Mouse (Mus musculus) thymus, adult 2 months (tissue): Measurements from ENCODE around the gene Prkag2. TPM values are rescaled to one million over a fixed set of nuclear protein-coding genes. Genes with fewer than 3 reads are reported as not detected.
A peak's percentile ranks its signal among the peaks of the same experiment; 100 is the strongest.

ENCODE experiments used
- DNase-seq: peaks from one replicate; pipeline ENCODE4 v3.0.0; 2021
- H3K27ac ChIP-seq: fragments of 200-500 bp; 2 replicates; pipeline ENCODE4 v1.5.1; 2012; ENCODE audit warnings: low read length, control low read depth; ENCODE audit not compliant: control insufficient read depth, insufficient read depth
- H3K27me3 ChIP-seq: fragments of 200-500 bp; 2 replicates; pipeline ENCODE4 v1.6.1; 2012; ENCODE audit warnings: mild to moderate bottlenecking, low read length, moderate library complexity, mixed read lengths; ENCODE audit not compliant: control insufficient read depth, insufficient read depth
- H3K36me3 ChIP-seq: fragments of 200-500 bp; 2 replicates; pipeline ENCODE4 v1.6.1; 2012; ENCODE audit warnings: mild to moderate bottlenecking, low read length, moderate library complexity; ENCODE audit not compliant: control insufficient read depth, insufficient read depth
- H3K4me1 ChIP-seq: fragments of 200-500 bp; replicated peaks from 2 replicates; pipeline ENCODE4 v1.6.1; 2012; ENCODE audit warnings: low read length; ENCODE audit not compliant: control insufficient read depth, insufficient read depth
- H3K4me3 ChIP-seq: fragments of 200-500 bp; 2 replicates; pipeline ENCODE4 v1.5.1; 2012; ENCODE audit warnings: mild to moderate bottlenecking, low read length, control low read depth, moderate library complexity; ENCODE audit not compliant: control insufficient read depth, insufficient read depth
- CTCF ChIP-seq: fragments of 200-500 bp; IDR thresholded peaks from 2 replicates; pipeline ENCODE4 v1.5.1; 2012; ENCODE audit warnings: mild to moderate bottlenecking, control low read depth, low read length, moderate library complexity, borderline replicate concordance; ENCODE audit not compliant: control insufficient read depth, poor library complexity, insufficient read depth; ENCODE audit errors: extremely low read depth
- POLR2A ChIP-seq: fragments of 200-500 bp; IDR thresholded peaks from 2 replicates; pipeline ENCODE4 v1.6.1; 2012; ENCODE audit warnings: mild to moderate bottlenecking, low read length, control low read depth, moderate library complexity; ENCODE audit not compliant: control insufficient read depth, poor library complexity, insufficient read depth; ENCODE audit errors: extremely low read depth
- WGBS: fragments of 180-500 bp; shearing (Covaris S2); methylation state at CpG from one replicate; pipeline ENCODE4 v1.1.7; 2018; 5-methylcytosine and 5-hydroxymethylcytosine counted together
- polyA plus RNA-seq: library from polyadenylated mRNA; depleted of rRNA; stranded (reverse); fragments of >200 nt; gene quantifications from 2 replicates; pipeline ENCODE4 v1.2.3, GENCODE M21; 2012

The Prkag2 gene
- polyA plus RNA-seq, 1 experiment = 23.5 TPM

DNA sequence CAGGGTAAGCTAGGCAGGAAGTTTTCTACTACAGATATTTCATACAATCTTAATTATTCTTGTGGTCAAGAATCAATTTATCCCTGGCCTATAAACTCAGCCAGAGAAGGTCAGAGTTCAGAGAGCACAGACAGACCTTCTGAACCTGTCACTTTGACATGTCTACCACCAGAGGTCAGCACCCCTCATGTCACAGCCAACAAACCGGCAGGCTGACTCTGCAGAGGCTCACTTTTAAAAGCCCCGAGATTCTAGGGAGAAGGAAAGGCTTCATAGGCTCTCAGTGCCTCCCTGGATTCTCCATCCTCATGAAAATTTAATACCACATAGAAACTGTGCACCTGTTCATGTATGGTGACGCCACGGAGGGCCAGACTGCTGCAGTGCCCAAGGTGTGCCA lies 197.6 kb downstream of the Prkag2 start:
- no peak overlapping the region for H3K4me3 ChIP-seq
- H3K27me3 ChIP-seq = no peaks in the 10 kb centered on the region
- H3K4me1 ChIP-seq = peaks cover 3% of the 10 kb centered on the region
- H3K27ac ChIP-seq = no peak overlapping the region
- TF ChIP-seq CTCF (peak; percentile 42; the same call in 1 of the 2 replicates), POLR2A (no peak)
- no peaks in the 10 kb centered on the region for H3K36me3 ChIP-seq
- 56% methylated on average over 4 of the region's 4 CpGs for WGBS
- DNase-seq = peak; percentile 48

GRCm38 (mm10) chr5:24895606-24896005 lies 204.8 kb downstream of the Prkag2 start:
- WGBS = 96% methylated on average over 4 of the region's 4 CpGs
- H3K27me3 ChIP-seq = no peaks in the 10 kb centered on the region
- H3K4me1 ChIP-seq = peaks cover 10% of the 10 kb centered on the region
- H3K36me3 ChIP-seq = no peaks in the 10 kb centered on the region
- TF ChIP-seq CTCF = no peak
- TF ChIP-seq POLR2A = no peak
- no peak overlapping the region for H3K27ac ChIP-seq
- H3K4me3 ChIP-seq = no peak overlapping the region
- no peak for DNase-seq

GRCm38 (mm10) chr5:24894814-24895213 lies 205.6 kb downstream of the Prkag2 start:
- no peak overlapping the region for H3K4me3 ChIP-seq
- TF ChIP-seq POLR2A (no peak), CTCF (no peak)
- whole genome bisulfite sequencing = 59% methylated on average over 1 of the region's 1 CpGs

DNA sequence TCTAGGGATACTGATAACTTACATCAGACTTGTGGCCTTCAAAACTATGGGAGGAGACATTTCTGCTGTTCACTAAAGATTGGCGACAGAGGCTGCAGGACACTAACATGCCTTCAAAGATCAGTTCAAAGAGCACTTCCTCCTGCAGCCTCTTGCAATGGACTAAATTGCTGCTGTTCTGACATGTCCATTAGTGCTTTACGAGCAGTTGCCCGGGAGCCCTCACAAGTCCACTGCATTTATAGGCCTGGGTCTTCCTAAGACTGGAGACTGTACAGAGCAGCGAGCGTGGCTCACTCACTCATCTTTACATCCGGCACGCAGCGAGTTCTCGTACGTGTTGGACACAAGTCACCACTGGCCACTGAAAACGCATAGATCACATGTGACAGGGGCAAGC lies 208.0 kb downstream of the Prkag2 start:
- Histone ChIP-seq H3K27me3 (no peaks in the 10 kb centered on the region), H3K4me3 (no peak overlapping the region), H3K27ac (no peak overlapping the region), H3K36me3 (no peaks in the 10 kb centered on the region), H3K4me1 (peaks cover 10% of the 10 kb centered on the region)
- DNase-seq = no peak
- 97% methylated on average over 11 of the region's 11 CpGs for WGBS
- no peak for TF ChIP-seq CTCF
- no peak for TF ChIP-seq POLR2A

More at GRCm38 (mm10) chr5:24894814-24895213, 205.6 kb downstream of the Prkag2 start:
- peak; percentile 18 for DNase-seq
- Histone ChIP-seq H3K36me3 (no peaks in the 10 kb centered on the region), H3K4me1 (peaks cover 10% of the 10 kb centered on the region), H3K27ac (no peak overlapping the region), H3K27me3 (no peaks in the 10 kb centered on the region)

- DNase-seq = no peak
- no peak overlapping the region for H3K27ac ChIP-seq
- WGBS = 97% methylated on average over 9 of the region's 9 CpGs
- peaks cover 9% of the 10 kb centered on the region for H3K36me3 ChIP-seq
- peaks cover 7% of the 10 kb centered on the region for H3K4me1 ChIP-seq
- H3K27me3 ChIP-seq = no peaks in the 10 kb centered on the region
- no peak for TF ChIP-seq POLR2A
- TF ChIP-seq CTCF = no peak
- no peak overlapping the region for H3K4me3 ChIP-seq
Observed at GRCm38 (mm10) chr5:24889860-24890259, 210.6 kb downstream of the Prkag2 start.

GRCm38 (mm10) chr5:24888874-24889591 lies 211.4 kb downstream of the Prkag2 start:
- Histone ChIP-seq H3K4me3 (no peak overlapping the region), H3K4me1 (no peaks in the 10 kb centered on the region), H3K36me3 (peaks cover 9% of the 10 kb centered on the region), H3K27me3 (no peaks in the 10 kb centered on the region), H3K27ac (no peak overlapping the region)
- WGBS = 94% methylated on average over 11 of the region's 11 CpGs
- no peak for TF ChIP-seq POLR2A
- no peak for DNase-seq

- no peak for DNase-seq
- 97% methylated on average over 8 of the region's 8 CpGs for WGBS
Observed at GRCm38 (mm10) chr5:24887271-24887670, 213.2 kb downstream of the Prkag2 start.

More at GRCm38 (mm10) chr5:24887271-24887670, 213.2 kb downstream of the Prkag2 start:
- Histone ChIP-seq H3K4me3 (no peak overlapping the region), H3K36me3 (peaks cover 9% of the 10 kb centered on the region), H3K27ac (no peak overlapping the region), H3K4me1 (no peaks in the 10 kb centered on the region), H3K27me3 (no peaks in the 10 kb centered on the region)
- no peak for TF ChIP-seq POLR2A
- no peak for TF ChIP-seq CTCF
